Mouse (Mus musculus) kidney, postnatal 0 days (tissue): ENCODE data around the gene Fem1a. TPM values are rescaled to one million over a fixed set of nuclear protein-coding genes. Genes with fewer than 3 reads are reported as not detected.

Experiments used
- ATAC-seq: fragments of 200-750 bp; cut with Nextera tagmentation; replicated peaks from 2 replicates; pipeline ENCODE4 v1.8.0; 2017; ENCODE audit warnings: low read depth, moderate number of reproducible peaks, moderate TSS enrichment, moderate library complexity; ENCODE audit not compliant: low FRiP score
- DNase-seq: peaks from one replicate; pipeline ENCODE4 v3.0.0-alpha.2; 2016; ENCODE audit warnings: low spot score
- H3K27ac ChIP-seq: fragments of 300-500 bp; sonication (generic); 2 replicates; pipeline ENCODE4 v1.5.1; 2014; ENCODE audit warnings: mild to moderate bottlenecking
- H3K27me3 ChIP-seq: fragments of 300-500 bp; sonication (generic); 2 replicates; pipeline ENCODE4 v1.6.1; 2014; ENCODE audit warnings: low read length, mixed read lengths; ENCODE audit not compliant: insufficient read depth
- H3K36me3 ChIP-seq: fragments of 300-500 bp; sonication (generic); 2 replicates; pipeline ENCODE4 v1.6.1; 2014; ENCODE audit warnings: low read length, mixed read lengths; ENCODE audit not compliant: insufficient read depth
- H3K4me1 ChIP-seq: fragments of 300-500 bp; sonication (generic); replicated peaks from 2 replicates; pipeline ENCODE4 v1.6.1; 2014; ENCODE audit warnings: antibody characterized with exemption, low read length, mixed read lengths; ENCODE audit not compliant: insufficient read depth
- H3K4me2 ChIP-seq: fragments of 300-500 bp; sonication (generic); 2 replicates; pipeline ENCODE4 v1.6.1; 2014; ENCODE audit warnings: mild to moderate bottlenecking, low read length, moderate library complexity, mixed read lengths
- H3K4me3 ChIP-seq: fragments of 300-500 bp; sonication (generic); replicated peaks from 2 replicates; pipeline ENCODE4 v1.5.1; 2014; ENCODE audit warnings: low read depth, low read length
- H3K9ac ChIP-seq: fragments of 300-500 bp; sonication (generic); 2 replicates; pipeline ENCODE4 v1.6.1; 2014; ENCODE audit warnings: low read depth, low read length
- H3K9me3 ChIP-seq: fragments of 300-500 bp; sonication (generic); replicated peaks from 2 replicates; pipeline ENCODE4 v1.6.1; 2016; ENCODE audit warnings: low read length, inconsistent platforms, mixed read lengths
- CTCF ChIP-seq: IDR thresholded peaks from 2 replicates; pipeline ENCODE4 v1.5.1; 2016; ENCODE audit warnings: antibody characterized with exemption, low read depth, mild to moderate bottlenecking, moderate library complexity
- WGBS: fragments of 180-500 bp; shearing (Covaris S2); extraction: QIAGEN DNeasy Blood & Tissue Kit; methylation state at CpG from one replicate; pipeline ENCODE4 v1.1.7; 2014; 5-methylcytosine and 5-hydroxymethylcytosine counted together
- polyA plus RNA-seq: library from polyadenylated mRNA; unstranded; fragments of >200 nt; fragmentation: Nextera tagmentation; extraction: Ambion mirVana; gene quantifications from 2 replicates; pipeline ENCODE4 v1.2.1, GENCODE M21; 2015

Gene Fem1a
- polyA plus RNA-seq, 1 experiment from 2014 or later = 11.7 TPM

DNA sequence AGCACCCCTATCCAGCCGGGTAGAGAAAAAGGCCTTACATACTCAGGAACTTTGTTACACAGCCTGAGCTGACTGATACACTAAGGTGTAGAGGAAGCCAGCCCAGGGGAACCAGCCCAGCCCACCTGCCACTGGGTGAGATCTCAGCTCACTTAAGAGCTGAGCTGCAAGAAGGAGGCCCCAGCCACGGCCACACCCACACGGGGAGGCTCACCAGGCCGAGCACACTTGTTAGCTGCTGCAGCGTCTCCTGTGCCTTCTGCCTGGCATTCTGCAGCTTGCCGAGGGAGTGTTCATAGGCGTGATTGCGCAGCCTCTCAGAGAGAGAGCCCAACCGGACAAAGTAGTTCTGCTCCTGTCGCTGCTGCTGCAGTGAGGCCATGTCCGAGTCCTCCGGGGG lies 24.6 kb downstream of the Fem1a start:
- ATAC-seq = no peak
- H3K27me3 ChIP-seq = no peaks in the 10 kb centered on the region
- H3K9me3 ChIP-seq = no peaks in the 10 kb centered on the region
- no peak for TF ChIP-seq CTCF
- 88% methylated on average over 12 of the region's 12 CpGs for WGBS
- H3K4me2 ChIP-seq = no peak overlapping the region
- H3K27ac ChIP-seq = no peak overlapping the region
- no peaks in the 10 kb centered on the region; the same call in 1 of the 2 replicates for H3K4me1 ChIP-seq
- H3K4me3 ChIP-seq = no peak overlapping the region
- H3K36me3 ChIP-seq = peaks cover 54% of the 10 kb centered on the region
- no peak overlapping the region for H3K9ac ChIP-seq
- DNase-seq = no peak

DNA sequence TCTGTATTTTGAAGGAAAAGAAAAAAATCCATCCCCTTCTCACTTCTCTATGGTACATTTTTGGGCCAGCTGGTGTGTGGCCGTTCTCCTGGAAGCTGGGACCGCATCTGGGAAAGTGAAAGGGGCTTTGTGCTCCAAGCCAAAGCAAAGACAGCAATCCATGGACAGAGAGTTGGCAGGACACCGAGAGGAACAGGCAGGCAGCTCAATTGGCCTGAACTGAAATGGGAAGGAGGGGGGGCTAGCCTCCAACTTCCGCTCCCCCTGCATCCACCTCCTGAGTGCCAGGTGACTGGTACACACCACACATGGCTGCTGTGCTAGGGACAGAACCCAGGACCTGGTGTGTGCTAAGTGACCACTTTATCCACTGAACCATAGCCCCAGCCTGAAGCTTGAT lies 26.2 kb downstream of the Fem1a start:
- no peak overlapping the region for H3K27ac ChIP-seq
- H3K9me3 ChIP-seq = no peaks in the 10 kb centered on the region
- no peak overlapping the region for H3K9ac ChIP-seq
- WGBS = 87% methylated on average over 4 of the region's 4 CpGs
- DNase-seq = no peak
- no peak overlapping the region for H3K4me3 ChIP-seq
- ATAC-seq = no peak
- H3K4me1 ChIP-seq = peaks cover 4% of the 10 kb centered on the region
- H3K4me2 ChIP-seq = no peak overlapping the region
- peaks cover 57% of the 10 kb centered on the region for H3K36me3 ChIP-seq
- no peaks in the 10 kb centered on the region for H3K27me3 ChIP-seq
- TF ChIP-seq CTCF = no peak

DNA sequence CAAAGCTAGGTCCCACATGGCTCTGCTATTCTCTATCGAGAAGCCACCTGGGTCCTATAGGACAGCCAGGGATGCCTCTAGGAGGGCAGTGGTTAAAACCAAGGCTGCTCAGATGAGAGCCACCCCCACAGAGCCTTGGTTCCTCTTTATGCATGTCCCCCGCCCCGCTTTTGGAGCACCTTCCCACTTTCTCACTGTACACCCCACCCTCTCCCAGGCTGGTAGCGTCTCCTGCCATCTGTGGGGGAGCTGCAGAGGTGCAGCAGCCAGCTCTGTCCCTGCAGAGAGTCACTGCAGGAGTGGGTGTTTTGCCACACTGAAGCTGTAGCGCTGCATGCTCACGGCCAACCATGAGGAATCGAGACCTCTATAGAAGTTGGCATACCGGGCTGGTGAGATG lies 26.7 kb downstream of the Fem1a start:
- WGBS = 90% methylated on average over 8 of the region's 8 CpGs
- H3K4me1 ChIP-seq = peaks cover 8% of the 10 kb centered on the region
- no peak overlapping the region for H3K4me2 ChIP-seq
- no peak for ATAC-seq
- no peak overlapping the region for H3K9ac ChIP-seq
- no peak for DNase-seq
- H3K4me3 ChIP-seq = no peak overlapping the region
- no peak overlapping the region for H3K27ac ChIP-seq
- no peak for TF ChIP-seq CTCF
- H3K27me3 ChIP-seq = no peaks in the 10 kb centered on the region
- H3K36me3 ChIP-seq = peaks cover 55% of the 10 kb centered on the region
- no peaks in the 10 kb centered on the region for H3K9me3 ChIP-seq

DNA sequence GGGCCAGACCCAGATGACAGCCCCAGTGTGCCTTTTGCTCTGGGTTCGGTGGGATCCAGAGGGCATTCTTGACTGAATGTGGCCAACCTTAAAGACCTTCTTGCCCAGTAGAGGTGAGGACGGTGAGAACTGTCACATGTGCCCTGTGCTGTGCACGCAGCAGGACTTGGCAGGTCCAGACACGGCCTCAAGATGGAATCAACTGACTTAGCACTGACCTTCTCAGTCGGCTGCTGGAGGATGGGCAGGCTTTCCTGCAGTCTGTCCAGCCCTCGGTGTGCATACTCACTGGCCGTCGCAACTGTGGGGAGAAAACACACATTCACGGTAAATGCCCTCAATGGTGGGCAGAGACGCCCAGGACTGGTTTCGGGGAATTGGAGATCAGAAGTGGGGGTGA lies 29.4 kb downstream of the Fem1a start:
- peaks cover 40% of the 10 kb centered on the region for H3K36me3 ChIP-seq
- H3K4me2 ChIP-seq = no peak overlapping the region

DNA sequence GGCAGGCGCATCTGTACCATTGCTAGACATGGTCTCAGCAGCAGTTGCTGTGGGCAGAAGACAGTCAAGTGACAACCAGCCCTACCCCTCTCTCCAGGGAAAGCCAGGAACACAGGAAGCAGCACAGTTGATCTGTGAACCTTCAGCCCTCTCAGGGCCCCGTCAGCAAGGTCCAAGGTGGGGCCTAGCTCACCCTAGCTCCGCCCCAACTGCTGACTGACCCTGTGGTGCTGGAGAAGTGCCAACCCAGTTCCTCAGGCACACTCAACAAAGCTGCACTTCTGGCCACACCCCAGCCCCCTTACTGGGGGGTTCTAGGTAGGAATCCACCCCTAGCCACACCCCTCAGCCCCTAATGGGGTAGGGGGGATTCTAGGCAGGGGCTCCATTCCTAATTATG lies 31.2 kb downstream of the Fem1a start:
- no peak for TF ChIP-seq CTCF
- DNase-seq = peak; percentile 65
- Histone ChIP-seq H3K4me3 (no peak overlapping the region), H3K9ac (peak overlapping the region; percentile 47; the same call in 1 of the 2 replicates), H3K27me3 (no peaks in the 10 kb centered on the region), H3K4me2 (peak overlapping the region; percentile 30), H3K36me3 (peaks cover 33% of the 10 kb centered on the region), H3K9me3 (no peaks in the 10 kb centered on the region), H3K27ac (peak overlapping the region; percentile 97), H3K4me1 (peaks cover 28% of the 10 kb centered on the region)
- WGBS = 36% methylated on average over 3 of the region's 3 CpGs
- peak; percentile 33 for ATAC-seq

More for the DNA sequence above, 29.4 kb downstream of the Fem1a start:
- H3K9me3 ChIP-seq = no peaks in the 10 kb centered on the region
- H3K4me1 ChIP-seq = peaks cover 23% of the 10 kb centered on the region
- H3K9ac ChIP-seq = no peak overlapping the region
- H3K27ac ChIP-seq = no peak overlapping the region
- ATAC-seq (no peak), DNase-seq (no peak)
- no peak overlapping the region for H3K4me3 ChIP-seq
- no peaks in the 10 kb centered on the region for H3K27me3 ChIP-seq
- 93% methylated on average over 11 of the region's 11 CpGs for WGBS
- TF ChIP-seq CTCF = no peak

DNA sequence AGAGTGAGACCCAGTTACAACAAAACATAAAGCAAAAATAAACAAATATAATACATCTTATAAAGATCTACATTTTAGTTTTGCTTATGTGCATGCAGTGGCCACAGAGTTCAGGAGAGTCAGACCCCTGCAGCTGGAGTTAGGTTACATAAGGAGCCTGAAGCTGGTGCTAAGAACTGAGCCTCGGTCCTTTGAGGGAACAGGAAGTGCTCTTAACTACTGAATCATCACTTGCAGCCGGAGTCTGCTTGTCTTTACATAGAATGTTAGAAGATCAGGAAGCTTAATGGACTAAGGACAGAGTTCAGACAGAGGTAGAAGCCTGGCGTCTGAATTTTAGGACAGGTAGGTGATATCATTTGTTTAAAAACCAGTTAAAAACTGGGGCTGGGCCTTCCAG lies 32.3 kb downstream of the Fem1a start:
- DNase-seq = no peak
- H3K4me1 ChIP-seq = peaks cover 28% of the 10 kb centered on the region
- peak overlapping the region; percentile 97 for H3K27ac ChIP-seq
- H3K4me3 ChIP-seq = peak overlapping the region; percentile 56
- H3K36me3 ChIP-seq = peaks cover 25% of the 10 kb centered on the region
- H3K9me3 ChIP-seq = no peaks in the 10 kb centered on the region
- 29% methylated on average over 3 of the region's 3 CpGs for WGBS
- H3K27me3 ChIP-seq = no peaks in the 10 kb centered on the region
- H3K4me2 ChIP-seq = peak overlapping the region; percentile 78
- peak overlapping the region; percentile 71 for H3K9ac ChIP-seq
- no peak for TF ChIP-seq CTCF
- ATAC-seq = no peak
